Mouse (Mus musculus): ENCODE measurements around the gene Urm1. TPM values are rescaled to one million over a fixed set of nuclear protein-coding genes. Genes with fewer than 3 reads are reported as not detected.

Urm1 gene
- total RNA-seq, 2 experiments from 2014 or later = 30.3 to 39.9 TPM

DNA sequence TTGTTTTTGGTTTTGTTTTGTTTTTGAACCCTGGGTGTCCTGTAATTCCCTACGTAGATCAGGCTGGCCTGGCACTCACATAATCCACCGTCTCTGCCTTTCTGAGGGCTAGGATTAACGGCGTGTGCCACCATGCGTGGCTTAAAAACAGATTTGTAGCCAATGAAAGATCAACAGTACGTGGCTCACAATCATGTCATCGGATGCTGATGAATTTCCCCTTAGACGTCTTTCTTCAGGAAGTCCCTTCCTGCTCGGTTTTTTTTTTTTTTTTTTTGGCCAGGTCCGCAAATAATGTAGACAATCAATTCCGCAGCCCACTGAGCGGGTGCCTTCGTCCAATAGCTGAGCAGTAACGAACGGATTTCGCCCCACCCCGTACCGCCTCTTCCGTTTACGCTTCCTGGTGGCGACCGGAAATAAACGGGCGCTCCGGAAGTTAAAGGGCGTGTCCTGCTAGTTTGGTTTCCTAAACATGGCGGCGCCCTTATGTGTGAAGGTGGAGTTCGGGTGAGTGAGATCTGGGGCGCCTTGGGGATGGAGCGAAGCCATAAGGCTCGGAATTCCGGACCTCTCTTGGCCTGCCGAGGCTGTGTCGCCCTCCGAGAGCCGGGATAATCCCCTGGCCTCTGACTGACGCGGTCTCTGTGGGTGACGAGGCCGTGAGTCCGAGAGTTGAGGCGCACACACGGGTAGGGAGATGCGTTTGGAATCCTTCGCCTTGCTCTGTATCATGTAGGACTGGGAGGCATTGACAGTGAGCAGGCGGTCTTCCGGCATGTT is 7.2 kb downstream of the Urm1 start:
- peak; percentile 98 for DNase-seq

DNA sequence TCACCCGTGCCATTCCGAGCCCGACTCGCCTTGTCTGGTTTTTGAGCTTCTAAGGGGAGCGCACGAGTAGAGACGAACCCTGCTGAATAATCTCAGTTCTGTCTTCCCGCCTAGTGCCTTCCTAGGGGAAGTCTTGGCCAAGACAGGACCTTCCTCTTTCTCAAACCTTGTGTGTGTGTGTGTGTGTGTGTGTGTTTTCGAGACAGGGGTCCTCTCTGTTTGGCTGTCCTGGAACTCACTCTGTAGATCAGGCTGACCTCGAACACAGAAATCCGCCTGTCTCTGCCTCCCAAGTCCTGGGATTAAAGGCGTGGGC is 7.8 kb downstream of the Urm1 start:
- DNase-seq = no peak

DNA sequence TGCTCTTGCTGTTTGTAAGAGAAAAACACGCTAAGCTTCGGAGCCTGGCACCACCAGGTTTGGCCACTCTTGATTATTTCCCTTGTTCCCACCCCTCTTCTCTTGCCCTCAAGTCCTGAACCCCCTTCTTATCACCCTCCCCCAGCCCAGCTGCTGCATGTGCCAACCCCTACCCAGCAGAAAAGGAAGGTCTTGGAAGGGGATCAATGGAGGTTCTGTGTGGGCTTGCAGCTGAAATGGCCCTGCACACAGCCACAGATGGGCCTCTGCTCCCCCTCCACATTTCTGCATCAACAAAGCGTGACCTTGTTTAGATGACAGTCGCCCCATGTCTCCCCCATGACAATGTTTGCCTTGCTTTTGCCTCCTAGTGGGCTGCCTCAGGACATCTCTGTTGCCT is 11.2 kb downstream of the Urm1 start:
- no peak for DNase-seq

DNA sequence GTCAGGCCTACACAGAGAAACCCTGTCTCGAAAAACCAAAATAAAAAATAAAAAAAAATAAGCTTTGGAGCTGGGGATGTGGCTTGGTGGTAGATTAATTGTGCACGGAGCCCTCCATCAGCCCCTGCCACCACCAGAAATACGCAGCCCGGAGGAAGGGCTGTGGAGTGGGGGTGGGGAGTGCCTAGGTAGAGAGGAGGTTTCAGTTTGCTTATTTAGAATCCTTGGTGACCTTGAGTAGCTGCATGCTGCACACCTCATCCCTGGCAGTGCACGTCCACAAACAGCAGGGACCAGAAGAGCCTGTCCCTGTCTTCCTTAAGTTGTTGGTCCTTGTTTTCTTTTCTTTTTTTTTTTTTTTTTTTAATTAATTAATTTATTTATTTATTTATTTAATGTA is 13.9 kb downstream of the Urm1 start:
- DNase-seq = no peak

DNA sequence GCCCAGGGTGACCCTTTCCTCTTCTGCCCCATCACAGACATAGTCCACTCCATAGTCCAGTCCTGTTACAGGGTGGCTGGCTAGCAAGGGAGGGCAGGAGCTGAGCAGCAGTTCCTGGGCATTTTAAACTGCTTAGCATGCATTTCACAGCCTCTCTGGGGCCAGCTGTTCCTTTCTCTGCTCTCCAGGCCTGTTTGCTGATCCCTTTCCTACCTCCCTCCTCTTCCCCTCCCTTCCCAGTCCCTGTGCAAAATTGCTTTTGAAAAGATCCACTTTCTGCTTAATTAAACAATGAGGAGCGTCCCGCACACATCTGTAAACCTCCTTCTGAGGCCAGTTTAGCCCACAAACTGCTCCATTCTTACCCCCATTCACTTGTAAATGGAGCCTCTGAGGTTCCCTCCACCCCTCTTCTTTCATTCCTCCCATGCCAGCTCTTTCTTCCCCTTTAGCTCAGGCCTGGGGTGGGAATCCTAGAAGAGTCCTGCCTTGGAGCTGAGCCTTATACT is 15.6 kb downstream of the Urm1 start:
- DNase-seq = no peak

DNA sequence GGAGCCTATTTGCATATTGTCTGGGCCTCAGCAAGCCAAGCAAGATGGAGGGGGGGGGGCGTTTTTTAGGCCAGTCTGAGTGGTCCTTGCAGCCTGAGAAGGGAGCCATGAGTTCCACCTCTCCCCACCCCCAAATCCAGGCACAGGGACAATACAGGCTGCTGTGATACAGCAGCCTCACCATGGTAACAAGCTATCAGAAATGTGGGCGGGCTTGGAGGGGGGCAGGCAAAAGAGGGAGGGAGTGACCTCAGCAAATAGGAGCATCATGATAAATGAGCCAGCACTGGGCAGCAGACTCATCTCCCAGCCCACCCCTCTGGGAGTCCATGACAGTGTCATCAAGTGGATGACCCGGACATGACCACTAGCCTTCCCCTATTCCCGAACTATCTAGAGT is 19.6 kb downstream of the Urm1 start:
- no peak for DNase-seq

DNA sequence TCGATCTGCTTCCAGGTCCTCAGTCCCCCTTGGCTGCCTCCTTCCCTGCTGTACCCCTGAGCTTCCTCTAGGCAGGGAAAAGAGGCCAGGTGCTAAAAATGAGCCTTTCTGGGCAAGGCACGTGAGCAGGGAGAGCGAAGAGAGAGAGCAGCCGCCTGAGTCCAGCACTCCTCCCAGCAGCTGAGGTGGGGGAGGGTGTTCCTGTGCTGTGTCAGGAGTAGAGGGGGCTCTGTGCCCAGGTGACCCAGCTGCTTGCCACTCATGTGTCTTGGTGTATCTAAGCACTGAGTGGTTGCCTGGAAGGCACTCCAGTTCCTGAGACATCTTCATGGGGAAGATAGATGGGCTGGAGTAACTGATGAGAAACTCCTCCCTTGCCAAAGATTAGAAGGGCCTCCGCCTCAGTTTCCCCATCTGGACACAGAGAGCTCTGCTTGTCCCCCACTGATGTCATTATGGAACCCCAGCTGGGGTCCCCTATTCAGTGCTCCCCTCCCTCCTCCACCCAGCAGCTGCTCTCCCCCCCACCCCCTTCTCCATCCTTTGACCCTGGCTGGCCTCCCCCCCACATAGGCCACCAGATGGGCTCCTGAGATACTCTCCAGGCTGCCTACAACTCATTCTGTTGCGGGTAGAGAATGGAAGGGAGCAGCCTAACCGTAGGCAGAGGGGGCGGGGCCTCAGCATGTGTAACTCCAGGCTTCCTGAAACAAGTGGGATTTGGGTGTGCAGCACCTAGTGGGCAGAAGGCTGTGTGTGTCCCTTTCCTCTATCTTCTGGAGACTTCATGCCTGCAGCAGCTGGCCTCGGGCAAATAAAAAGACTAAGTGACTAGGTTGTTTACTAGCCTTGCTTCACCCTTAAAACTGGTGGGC is 23.6 kb downstream of the Urm1 start:
- DNase-seq = no peak

DNA sequence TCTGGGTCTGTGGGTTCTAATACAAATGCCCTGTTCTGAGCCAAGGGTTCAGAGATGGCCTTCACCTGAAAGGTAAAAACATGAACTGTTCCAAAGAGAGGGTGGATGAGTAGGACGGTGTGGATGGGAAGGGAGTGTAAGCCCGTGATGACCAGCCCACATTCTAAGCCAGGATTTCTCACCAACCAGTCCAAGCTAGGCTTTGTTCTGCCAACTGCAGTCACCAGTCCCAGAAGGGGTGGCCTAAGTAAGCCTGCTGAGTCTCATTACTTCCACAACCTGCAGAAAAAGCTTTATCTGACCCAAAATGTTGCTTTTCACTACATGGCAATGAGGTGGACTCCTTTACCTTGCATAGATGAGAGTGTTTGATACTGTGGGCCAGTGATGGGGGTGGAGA is 24.2 kb downstream of the Urm1 start:
- DNase-seq = no peak

DNA sequence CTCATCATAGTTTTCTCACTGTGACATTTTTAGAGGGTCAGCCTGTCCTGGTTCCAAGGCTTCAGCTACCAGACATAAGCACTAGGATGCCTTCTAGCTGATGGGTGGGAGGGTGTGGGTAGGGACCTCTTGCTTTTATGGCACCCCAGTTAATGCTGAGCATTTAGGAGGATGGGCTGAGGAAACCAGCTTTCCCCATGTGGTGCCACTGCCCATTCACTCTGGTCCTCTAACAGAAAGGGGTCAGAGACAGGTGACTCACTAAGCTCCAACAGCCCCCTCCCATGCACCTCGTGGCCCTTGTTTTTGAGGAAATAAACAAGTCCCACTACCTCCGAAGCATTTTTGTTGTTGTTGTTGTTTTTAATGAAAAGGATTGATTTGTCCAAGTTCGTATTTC is 24.8 kb downstream of the Urm1 start:
- no peak for DNase-seq

DNA sequence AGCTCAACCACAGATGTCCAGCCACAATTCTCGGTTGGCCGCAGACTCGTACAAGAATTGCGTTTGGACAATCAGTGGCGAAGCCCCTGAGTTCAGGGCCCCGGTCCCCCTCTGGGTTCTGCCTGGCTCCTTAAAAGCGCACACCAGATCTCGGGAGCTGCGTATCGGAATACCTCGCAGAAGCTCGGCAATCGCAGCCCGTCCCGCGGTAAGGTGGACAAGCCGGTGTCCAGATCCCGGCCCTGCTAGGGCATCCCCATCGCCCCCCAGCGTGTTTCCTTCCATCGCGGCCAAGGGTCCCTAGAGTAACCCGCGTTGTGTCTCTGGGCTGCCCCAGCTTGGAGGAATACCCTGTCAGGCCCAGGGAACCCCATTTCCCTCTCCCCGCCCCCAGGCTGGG is 25.8 kb downstream of the Urm1 start:
- DNase-seq = no peak

DNA sequence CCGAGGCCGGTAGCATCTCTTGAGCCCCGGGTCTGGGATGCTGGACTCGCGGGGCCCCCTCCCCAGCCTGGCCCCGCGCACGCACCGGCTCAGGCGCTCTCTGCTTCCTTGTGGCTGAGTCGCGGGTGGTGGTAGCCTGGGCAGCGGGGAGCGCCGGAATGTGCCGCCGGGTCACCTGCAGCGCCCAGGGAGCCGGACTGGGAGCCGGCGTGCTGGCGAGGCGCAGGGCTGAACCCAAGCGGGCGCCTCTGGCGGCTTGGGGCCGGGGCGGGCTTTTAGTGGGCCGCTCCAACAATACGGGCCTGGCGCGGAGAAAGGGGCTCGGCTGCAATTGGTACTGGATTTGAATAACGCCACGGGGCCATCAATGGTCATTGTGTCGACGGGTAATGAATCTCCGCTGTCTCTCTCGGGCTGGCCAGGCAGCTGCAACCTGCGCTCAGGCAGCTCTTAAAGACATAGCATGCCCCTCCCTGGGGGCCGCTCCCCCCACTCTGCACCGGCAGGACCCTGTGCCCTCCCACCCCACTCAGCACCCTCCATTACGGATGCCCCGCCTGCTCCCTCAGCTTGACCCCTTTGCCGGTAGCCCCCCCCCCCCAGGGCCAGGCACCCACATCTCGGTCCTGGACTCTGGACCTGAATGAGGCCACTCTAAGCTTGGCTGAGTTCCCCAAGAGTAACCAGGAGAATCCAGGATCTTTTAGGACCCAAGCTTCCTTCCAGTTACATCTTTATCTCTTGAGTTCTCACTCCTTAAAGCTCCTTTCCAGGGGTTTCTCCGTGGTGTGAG is 26.4 kb downstream of the Urm1 start:
- no peak for DNase-seq

DNA sequence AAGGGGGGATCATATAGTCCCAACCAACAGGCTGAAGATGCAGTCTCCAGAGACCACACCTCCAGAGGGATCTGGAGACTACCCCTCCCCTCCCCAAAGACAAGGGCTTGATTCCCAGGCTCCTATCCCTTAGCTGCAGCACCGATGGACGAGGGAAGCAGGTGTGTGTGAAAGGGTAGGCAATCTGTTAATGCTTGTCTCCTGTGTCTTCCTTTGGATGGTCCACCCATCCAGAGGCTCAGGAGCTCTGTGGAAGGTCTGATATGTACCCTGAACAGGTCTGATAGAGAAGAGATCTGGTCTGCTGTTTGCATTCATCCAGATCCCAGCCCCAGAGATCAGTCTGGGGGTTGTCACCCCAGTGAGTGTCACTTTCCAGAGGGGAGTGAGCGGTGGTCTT is 27.0 kb downstream of the Urm1 start:
- DNase-seq = no peak

DNA sequence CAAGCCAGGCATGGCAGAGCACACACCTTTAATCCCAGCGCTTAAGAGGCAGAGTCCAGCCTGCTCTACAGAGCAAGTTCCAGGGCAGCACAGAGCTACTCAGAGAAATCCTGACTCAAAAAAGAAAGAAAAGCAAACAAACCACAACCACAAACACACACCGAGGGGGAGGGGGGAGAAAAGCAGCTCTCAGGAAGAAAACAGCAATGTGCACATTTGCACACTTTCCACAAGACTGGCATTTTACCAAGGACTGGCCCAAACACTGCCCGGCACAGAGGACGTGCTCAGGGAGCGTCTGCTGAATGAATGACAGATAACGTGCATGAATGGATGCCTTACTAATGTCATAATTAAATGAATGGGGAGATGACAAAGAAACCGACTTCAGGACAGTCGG is 29.2 kb downstream of the Urm1 start:
- DNase-seq = no peak

DNA sequence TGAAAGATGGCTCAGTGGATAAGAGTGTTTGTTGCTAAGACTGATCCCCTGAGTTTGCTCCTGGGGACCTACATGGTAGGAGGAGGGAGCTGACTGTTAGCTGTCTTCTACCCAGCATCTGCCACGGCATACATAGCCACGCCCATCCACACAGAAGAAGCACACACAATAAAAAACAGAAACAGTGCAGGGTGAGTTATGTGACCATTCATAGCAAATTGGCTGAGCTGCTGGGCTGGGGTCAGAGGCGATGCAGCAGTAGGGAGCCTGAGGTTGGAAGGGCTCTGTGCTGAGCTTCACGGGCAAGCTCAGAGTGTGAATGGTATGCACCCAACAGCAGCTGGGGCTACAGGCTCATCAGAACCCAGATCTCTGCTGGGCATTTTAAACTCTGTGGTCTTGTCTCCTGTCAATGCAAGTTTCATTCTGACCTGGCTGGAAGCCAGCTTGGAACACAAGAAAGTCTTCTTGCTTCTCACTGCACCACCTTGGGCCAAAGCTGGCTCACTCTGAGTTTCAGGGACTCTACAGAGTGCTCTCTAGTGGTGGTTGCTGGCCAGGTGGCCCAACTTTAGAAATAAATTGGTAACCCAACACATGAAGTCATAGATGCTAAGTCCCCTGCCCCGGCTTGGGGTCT is 30.1 kb downstream of the Urm1 start:
- no peak for DNase-seq

DNA sequence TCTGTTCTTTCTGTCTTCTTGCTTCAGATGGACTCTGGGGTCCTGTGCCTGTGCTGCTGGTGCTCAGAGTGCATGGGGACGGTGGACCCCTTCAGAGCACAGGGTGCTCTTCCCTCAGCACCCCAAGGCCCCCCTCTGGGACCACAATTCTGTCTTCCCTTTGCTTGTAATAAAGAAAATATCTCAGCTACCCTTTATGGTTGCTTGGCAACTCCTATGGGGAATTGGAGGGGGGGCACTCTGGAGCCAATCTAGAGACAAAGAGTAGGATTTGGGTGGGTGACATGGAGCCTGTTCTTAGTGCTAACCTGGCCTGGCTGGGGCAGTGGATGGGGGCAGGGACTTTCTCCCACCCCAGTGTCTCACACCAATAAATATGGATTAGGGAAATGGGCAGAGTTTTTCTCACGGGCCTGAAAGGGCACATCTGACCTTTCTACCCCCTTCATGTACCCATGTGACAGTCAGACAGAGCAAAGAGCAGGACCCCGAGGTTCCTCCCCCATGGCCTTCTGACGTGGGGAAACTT is 33.1 kb downstream of the Urm1 start:
- no peak for DNase-seq

DNA sequence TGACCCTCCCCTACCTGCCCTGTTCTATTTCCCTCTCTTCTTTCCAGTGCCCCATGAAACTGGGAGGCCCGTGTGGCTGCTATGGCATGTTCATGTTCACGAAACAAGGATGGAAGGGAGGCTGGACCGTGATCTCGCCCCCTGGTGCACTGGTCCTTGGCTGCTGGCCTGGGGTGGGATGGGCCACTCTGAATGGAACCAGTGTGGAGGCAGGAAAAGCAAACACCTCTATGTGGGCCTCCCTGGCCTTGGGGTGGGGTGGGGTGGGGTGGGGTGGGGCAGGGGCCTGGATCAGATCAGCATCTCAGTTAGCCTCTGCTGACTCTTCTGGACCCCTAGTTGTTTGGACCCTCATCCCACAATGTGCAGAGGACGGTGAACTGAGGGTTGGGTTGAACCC is 33.9 kb downstream of the Urm1 start:
- no peak for DNase-seq

DNA sequence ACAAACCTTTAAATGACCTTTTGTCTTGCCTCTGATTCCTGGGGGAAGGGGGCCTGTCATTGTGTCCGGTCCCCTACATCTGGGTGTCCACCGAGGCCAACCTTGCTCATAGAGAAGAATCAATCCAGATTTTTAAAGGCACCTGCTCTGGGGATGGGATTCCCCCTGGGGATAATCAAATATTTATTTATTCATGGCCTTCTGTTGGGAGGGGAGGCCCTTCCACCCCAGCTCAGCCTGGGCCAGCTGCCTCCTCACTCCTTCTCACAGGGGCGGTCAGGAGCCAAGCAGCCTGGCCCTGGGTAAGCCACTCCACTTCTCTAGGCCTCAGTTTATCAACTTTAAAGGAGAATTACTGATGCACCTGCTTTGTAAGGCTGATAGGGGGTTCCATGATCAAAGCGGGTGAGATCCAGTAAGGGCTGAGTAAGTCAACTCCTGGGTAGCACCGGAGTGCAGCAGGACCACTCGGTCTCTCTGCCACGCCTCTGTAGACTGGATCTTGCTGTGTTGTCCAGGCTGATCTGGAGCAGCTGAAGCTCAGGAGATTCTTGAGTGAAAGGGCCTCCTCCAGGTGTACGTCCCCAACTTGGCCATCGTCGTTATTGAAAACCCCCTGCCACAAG is 35.8 kb downstream of the Urm1 start:
- no peak for DNase-seq

DNA sequence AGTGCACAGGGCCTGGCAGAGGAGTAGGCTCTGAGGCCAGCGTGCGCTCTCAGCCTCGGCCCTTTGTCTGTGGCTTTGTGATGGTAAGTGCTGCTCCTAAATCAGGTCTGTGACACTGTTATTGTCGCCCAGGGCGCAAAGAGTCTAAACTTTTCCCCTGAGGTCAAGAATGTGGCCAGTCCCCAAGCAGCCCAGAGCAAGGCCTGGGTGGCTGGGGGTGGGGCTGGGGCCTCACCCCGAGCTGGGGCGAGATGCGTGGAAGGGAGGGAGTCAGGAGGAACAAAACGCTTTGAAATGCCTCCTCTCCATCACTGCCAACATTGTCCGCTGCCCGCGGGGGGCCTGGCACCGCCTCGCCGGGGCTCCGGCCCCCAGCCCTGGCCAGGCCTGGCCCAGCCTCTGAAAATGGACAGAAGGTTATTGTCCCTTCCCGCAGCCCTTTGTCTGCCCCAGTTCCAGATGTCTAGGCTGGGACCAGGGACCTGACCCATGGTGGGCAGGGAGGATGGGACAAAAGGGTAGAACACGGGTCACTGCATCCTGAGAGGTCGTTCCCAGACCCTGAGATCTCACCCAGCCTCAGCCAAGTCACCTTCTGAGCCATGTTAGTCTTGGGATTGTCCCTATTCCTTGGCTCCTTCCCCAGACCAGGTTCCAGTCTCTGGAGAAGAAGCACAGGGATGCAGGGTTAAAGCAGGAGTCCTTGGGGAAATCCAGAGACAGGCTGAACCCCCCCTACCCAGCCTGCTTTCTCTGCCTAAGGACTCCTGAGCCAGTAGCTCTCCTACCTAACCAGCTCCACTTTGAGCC is 36.8 kb downstream of the Urm1 start:
- DNase-seq = no peak

DNA sequence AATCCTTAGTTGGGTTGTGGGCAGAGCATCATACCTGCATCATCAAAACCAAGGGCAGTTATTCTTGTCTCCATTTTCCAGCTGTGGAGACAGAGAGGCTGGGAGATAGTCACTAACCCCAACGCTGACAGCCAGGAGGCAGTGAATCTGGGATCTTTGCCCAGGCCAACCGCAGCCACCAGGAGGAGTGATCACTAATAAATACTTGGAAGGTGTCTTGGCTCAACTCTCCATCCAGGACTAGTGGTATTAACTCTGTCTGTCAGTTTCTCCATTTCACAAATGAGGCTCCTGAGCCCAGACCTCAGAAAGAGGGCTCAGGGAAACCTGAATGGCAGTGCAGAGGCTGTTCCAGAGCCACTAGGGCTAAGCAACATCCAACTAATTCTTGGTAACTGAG is 37.5 kb downstream of the Urm1 start:
- no peak for DNase-seq

DNA sequence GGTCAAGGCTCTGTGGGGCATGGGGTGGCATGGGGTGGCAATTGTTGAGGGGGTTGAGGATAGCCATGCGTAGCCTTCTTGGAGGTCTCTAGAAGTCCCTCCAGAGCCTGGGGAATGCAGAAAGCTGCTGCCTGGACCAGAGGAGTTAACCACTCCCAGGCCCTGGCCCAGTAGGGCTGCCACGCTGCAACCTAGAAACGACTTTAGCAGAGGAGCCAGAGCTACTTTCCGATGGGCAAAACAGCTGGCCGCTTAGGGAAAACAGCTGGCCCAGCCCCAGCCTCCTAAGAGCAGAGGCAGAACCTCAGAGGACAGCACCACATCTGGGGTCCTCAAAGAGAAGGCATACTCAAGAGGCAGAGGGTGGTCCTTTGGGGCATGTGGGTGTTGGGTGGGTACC is 38.1 kb downstream of the Urm1 start:
- no peak for DNase-seq
